Mouse (Mus musculus): ENCODE measurements at regions not wholly inside any gene's neighbourhood (a gene's known extent, or its start where the extent isn't known, plus 50 kb on each side); places are given as distances from the start of the nearest gene placed in this dataset.
A peak's percentile ranks its signal among the peaks of the same experiment; 100 is the strongest.

- 69% methylated on average over 7 of the region's 7 CpGs for WGBS
- Histone ChIP-seq H3K36me3 (ENCODE audit: control insufficient read depth, insufficient read depth, low read length) (no peaks in the 10 kb centered on the region), H3K4me1 (ENCODE audit: control insufficient read depth, insufficient read depth, insufficient read length, low read length) (no peaks in the 10 kb centered on the region), H3K4me3 (ENCODE audit: low read depth, low read length) (no peak overlapping the region), H3K27me3 (ENCODE audit: control insufficient read depth, insufficient read depth, low read length) (no peaks in the 10 kb centered on the region), H3K27ac (ENCODE audit: insufficient read depth, low read depth, low read length) (no peak overlapping the region)
- TF ChIP-seq POLR2A (IDR thresholded peaks at IDR 0.05; ENCODE audit: low read depth, low read length) (no peak), CTCF (IDR thresholded peaks at IDR 0.05; ENCODE audit: extremely low read depth, insufficient read length, insufficient replicate concordance, low read depth, low read length) (no peak)
Observed at GRCm38 (mm10) chr9:85388775-85389393, 61.7 kb upstream of the Tent5a start.

GRCm38 (mm10) chr9:85382413-85382812 is 55.3 kb upstream of the Tent5a start:
- no peak overlapping the region for H3K4me3 ChIP-seq (ENCODE audit: low read depth, low read length)
- no peaks in the 10 kb centered on the region for H3K36me3 ChIP-seq (ENCODE audit: control insufficient read depth, insufficient read depth, low read length)
- peak overlapping the region; percentile 70; the same call in 1 of the 2 replicates for H3K27ac ChIP-seq (ENCODE audit: insufficient read depth, low read depth, low read length)
- 37% methylated on average over 2 of the region's 2 CpGs for WGBS
- no peaks in the 10 kb centered on the region for H3K27me3 ChIP-seq (ENCODE audit: control insufficient read depth, insufficient read depth, low read length)
- peaks cover 7% of the 10 kb centered on the region for H3K4me1 ChIP-seq (ENCODE audit: control insufficient read depth, insufficient read depth, insufficient read length, low read length)
- no peak for TF ChIP-seq POLR2A (IDR thresholded peaks at IDR 0.05; ENCODE audit: low read depth, low read length)
- TF ChIP-seq CTCF (IDR thresholded peaks at IDR 0.05; ENCODE audit: extremely low read depth, insufficient read length, insufficient replicate concordance, low read depth, low read length), result no peak

GRCm38 (mm10) chr9:85380756-85381155 is 53.6 kb upstream of the Tent5a start:
- 78% methylated on average over 5 of the region's 5 CpGs for WGBS
- TF ChIP-seq CTCF (IDR thresholded peaks at IDR 0.05; ENCODE audit: extremely low read depth, insufficient read length, insufficient replicate concordance, low read depth, low read length) (no peak), POLR2A (IDR thresholded peaks at IDR 0.05; ENCODE audit: low read depth, low read length) (no peak)
- peaks cover 11% of the 10 kb centered on the region for H3K4me1 ChIP-seq (ENCODE audit: control insufficient read depth, insufficient read depth, insufficient read length, low read length)
- no peak overlapping the region for H3K27ac ChIP-seq (ENCODE audit: insufficient read depth, low read depth, low read length)
- no peaks in the 10 kb centered on the region for H3K36me3 ChIP-seq (ENCODE audit: control insufficient read depth, insufficient read depth, low read length)
- no peak overlapping the region for H3K4me3 ChIP-seq (ENCODE audit: low read depth, low read length)
- no peaks in the 10 kb centered on the region for H3K27me3 ChIP-seq (ENCODE audit: control insufficient read depth, insufficient read depth, low read length)

- Histone ChIP-seq H3K4me3 (ENCODE audit: low read depth, low read length) (no peak overlapping the region), H3K4me1 (ENCODE audit: control insufficient read depth, insufficient read depth, insufficient read length, low read length) (peaks cover 11% of the 10 kb centered on the region), H3K27me3 (ENCODE audit: control insufficient read depth, insufficient read depth, low read length) (no peaks in the 10 kb centered on the region), H3K36me3 (ENCODE audit: control insufficient read depth, insufficient read depth, low read length) (no peaks in the 10 kb centered on the region), H3K27ac (ENCODE audit: insufficient read depth, low read depth, low read length) (no peak overlapping the region)
- TF ChIP-seq CTCF (IDR thresholded peaks at IDR 0.05; ENCODE audit: extremely low read depth, insufficient read length, insufficient replicate concordance, low read depth, low read length) (no peak), POLR2A (IDR thresholded peaks at IDR 0.05; ENCODE audit: low read depth, low read length) (no peak)
- 41% methylated on average over 2 of the region's 2 CpGs for WGBS
Observed at GRCm38 (mm10) chr9:85379135-85379534, 52.0 kb upstream of the Tent5a start.
